Mouse (Mus musculus) heart, postnatal 25 days (tissue): ENCODE data around the gene Mybphl. TPM values are rescaled to one million over a fixed set of nuclear protein-coding genes. Genes with fewer than 3 reads are reported as not detected.

Experiments used
- total RNA-seq, 2 experiments: library from RNA; stranded (reverse); gene quantifications; 2 replicates each; pipeline ENCODE4 v1.2.3; 2021

Mybphl gene
- total RNA-seq, 2 experiments from 2014 or later: 58.9 to 60.3 TPM

Other genes starting within 250 kb of the Mybphl start
- 10 to 100 TPM; 18.5 to 21.3 TPM for gene Gnai3, start 218.8 kb upstream of the Mybphl start, total RNA-seq
- gene Gpr61, start 210.0 kb upstream of the Mybphl start, total RNA-seq: not detected
- gene Amigo1, start 178.6 kb upstream of the Mybphl start, total RNA-seq: 10 to 100 TPM; 12.2 to 12.5 TPM
- 1 to 10 TPM; 4.9 to 5.1 TPM for gene Cyb561d1, start 163.7 kb upstream of the Mybphl start, total RNA-seq
- 1 to 10 TPM; 2.4 to 3.3 TPM for gene Atxn7l2, start 154.0 kb upstream of the Mybphl start, total RNA-seq
- gene Sypl2, start 138.3 kb upstream of the Mybphl start, total RNA-seq: under 1 TPM; 0.57 to 0.87 TPM
- 10 to 100 TPM; 52.5 to 53.8 TPM for gene Psma5, start 108.0 kb upstream of the Mybphl start, total RNA-seq
- gene Sort1, start 80.8 kb upstream of the Mybphl start, total RNA-seq: 10 to 100 TPM; 17.1 to 18.9 TPM
- gene Psrc1, start 18.9 kb downstream of the Mybphl start, total RNA-seq: under 1 TPM; 0.16 to 0.45 TPM
- 1 to 10 TPM; 4.2 to 5.3 TPM for gene Celsr2, start 50.6 kb downstream of the Mybphl start, total RNA-seq
- gene Sars, start 80.3 kb downstream of the Mybphl start, total RNA-seq: 10 to 100 TPM; 80.8 to 81.5 TPM
- gene 1700013F07Rik, start 169.2 kb downstream of the Mybphl start, total RNA-seq: not detected
- gene 5330417C22Rik, start 171.6 kb downstream of the Mybphl start, total RNA-seq: under 1 TPM; 0.05 to 0.17 TPM
- gene Tmem167b, start 197.6 kb downstream of the Mybphl start, total RNA-seq: 10 to 100 TPM; 24.5 to 25.4 TPM
- 10 to 100 TPM; 16.4 to 17.0 TPM for gene Taf13, start 206.8 kb downstream of the Mybphl start, total RNA-seq
- 1 to 10 TPM; 7.4 to 9.7 TPM for gene Wdr47, start 226.4 kb downstream of the Mybphl start, total RNA-seq